Mouse (Mus musculus) layer of hippocampus, adult 9-10 months (tissue): ENCODE results near the gene Tacc3.

Experiments used
- DNase-seq: peaks from one replicate; pipeline ENCODE4 v3.0.0; 2022; ENCODE audit warnings: low spot score

Gene Tacc3

DNA sequence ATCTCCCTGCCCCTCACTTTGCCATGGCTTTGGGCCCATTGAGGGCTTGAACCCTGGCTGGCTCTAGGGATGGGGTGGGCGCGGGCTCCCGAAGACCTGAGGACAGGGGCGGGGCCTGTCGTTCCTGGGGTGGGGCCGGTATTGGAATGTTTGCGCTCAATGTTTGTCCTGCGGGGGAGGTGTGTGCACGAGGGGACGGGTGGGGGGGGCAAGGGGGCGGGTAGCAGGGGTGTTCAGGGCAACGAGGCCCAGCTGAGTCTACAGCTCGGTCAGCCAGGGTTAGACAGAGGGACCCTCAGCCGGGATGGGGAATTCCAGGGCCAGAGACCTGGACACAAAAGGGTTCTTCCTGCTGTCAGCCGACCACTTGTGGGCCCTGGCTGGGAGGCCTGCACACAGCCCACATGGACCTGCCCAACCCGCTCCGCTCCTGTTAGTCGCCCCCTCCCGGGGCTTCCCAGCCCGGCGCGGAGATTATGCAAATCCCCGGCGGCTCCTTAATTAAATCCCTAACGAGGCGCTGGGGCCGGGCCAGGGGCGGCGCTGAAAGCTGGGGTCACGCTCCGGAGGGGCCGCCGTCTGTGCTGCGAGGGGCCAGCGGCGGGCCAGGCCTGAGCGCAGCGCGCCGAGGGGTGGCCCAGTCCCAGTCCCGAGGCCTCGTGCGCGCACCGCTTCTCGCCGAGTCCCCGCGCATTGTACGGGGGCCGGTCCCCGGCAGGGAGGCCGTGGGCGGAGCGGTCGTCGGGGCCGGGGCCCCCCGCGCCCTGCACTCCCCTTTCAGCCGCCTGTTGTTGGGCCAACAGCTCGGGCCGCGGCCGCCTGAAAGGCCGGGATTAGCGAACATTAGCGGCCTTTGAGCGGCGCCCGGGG lies 37.2 kb downstream of the Tacc3 start:
- no peak for DNase-seq

DNA sequence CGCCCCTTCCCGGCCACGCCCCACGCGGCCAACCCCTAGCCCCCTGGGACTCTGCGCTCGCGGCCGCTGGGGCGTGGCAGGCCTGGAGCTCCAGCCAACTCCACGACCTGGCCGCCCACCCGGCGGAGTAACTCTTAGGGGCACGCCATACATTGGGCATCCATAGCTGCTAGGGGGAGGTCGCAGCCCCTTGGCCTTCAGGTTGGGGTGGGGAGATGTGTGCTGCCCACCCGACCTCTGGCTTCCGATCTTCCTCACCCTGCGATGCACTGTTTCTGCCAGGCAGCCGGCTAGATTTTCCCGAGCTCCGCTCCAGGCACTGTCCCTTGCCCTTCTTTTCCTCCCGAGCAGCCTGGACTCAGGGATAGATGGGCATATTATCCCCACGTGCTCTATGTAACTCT lies 37.8 kb downstream of the Tacc3 start:
- no peak for DNase-seq

DNA sequence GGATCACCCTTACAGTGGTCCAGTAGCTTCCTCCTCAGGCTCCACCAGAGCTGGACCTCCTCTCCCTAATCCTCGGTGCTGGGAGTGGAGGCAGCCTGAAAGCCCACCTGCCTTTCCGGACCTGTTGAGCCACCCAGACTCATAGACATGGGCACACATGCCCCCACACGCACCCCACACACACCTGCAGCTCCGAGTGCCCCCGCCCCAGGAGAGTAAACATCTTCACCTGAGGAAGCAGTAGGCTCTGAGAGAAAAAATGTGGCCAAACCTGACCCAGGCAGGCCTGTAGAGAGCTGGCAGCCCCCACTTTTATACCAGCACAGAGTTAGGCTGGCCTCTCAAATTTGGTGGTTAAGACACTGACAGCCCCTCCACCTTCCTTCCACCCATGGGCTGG lies 38.5 kb downstream of the Tacc3 start:
- no peak for DNase-seq

DNA sequence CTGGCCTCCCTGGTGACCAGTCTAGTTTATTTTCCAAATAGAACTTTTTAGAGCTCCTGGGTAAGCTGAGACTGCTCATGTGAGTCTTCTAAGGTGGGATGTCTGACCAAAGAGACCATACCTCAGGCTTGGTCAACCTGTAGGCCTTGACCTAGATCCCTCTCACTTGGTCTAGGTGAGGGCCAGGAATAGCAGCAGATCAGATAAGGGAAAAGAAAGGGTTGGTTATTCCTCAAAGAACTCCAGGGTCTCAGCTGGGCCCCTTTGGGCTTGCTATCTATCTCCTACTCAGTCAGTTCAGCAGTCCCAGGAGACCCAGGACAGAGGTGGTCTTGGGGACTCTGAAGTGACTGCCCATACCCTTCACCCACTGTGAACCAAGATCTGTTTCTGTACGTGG lies 39.6 kb downstream of the Tacc3 start:
- no peak for DNase-seq

DNA sequence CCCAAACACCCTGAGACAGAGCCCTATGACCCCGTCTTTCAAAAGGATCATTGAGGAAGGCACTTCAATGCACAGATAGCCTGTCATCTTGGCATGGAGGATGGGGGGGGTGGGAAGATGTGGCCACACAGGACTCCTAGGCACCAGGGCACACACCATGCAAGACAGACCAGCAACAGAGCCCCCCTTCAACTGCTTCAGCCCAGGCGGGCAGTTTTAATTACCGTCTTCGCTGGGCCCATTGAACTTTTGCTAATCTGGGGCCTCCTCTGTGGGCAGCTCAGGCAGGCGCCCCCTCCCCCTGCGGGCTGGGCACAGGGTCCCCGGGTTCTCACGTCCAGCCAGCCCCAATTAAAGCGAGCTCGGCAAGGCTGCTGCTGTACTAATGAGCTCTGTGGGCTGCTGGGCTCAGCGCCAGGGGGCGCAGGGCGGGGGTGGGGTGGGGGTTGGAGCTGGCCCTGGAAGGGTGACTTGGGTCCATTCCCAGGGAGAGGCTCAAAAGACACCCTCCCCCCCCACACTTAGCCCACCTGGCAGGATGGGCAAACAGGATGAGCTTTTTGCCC lies 40.1 kb downstream of the Tacc3 start:
- no peak for DNase-seq

DNA sequence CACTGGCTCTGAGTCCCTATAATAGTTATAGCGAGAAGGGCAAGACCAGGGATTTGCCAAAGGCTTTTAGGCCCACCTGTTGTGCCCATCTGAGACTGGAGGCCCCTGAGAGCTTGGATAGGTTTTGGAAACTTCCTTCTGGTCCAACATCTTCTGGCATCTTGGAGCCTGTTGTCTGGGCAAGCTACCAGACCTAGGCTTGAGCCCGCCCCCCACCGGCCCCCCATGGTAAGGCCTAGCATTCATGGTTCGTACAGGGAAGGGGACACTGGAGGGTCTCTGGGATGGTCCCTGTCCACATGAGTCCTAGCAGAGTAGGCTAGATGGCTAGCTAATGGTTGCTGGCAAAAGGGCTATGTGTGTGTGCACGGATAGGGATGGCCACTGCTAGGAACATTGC lies 40.7 kb downstream of the Tacc3 start:
- DNase-seq, result no peak

DNA sequence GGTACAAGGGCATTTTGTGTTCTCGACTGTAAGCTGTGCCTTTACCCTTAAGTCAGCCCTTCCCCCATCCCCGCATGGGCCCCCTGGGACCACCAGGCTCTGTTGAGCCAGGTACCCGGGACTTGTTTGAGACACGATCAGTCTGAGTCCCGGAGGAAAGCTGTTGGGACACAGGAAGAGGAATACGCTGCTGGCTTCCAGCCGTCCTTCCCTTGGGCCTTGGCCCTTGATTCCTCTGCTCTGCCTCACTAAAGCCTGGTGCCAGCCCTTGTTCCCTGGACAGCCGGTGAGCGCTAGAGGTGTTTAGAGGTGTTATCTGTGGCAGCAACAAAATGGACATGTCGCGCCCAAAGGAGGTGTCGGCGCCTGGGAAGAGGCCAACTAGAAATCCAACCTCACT lies 42.1 kb downstream of the Tacc3 start:
- DNase-seq, result no peak

DNA sequence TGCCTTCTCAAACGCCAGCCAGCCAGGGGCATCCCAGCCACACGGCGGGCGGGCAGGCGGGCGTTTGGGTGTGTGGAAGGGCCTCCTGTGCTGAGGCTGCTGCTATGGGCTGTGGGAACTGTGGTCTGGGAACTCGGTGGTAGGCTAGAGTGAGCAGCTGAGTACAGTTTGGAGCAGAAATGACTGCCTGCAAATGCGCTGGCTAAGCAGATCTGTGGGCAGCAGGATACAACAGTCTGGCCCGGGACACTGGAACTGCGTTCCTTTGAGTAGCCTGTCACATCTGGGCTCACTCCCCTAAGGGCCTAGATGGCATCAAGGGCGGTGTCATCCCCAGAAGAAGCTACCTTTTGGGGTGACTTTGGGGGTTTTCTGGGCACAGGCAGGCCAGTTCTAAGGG lies 43.9 kb downstream of the Tacc3 start:
- DNase-seq, result no peak

DNA sequence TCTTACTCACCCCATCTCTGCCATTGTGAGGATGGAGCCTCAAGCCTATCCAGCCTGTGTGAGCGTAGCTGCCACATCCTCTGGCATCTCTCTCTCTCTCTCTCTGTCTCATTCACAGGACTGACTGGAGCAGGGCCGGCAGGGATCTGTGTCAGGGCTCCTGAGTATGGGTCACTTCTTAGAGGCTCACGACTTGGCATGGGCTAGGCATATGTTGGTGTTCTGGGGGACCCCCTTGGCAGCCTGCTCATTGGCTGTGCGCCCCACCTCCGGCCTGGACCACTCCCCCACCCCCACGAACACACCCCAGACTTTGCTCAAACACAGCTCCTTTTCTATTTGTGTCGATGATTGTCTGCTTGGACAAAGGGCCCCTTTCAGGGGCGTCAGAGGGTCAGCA lies 46.1 kb downstream of the Tacc3 start:
- DNase-seq, result no peak

DNA sequence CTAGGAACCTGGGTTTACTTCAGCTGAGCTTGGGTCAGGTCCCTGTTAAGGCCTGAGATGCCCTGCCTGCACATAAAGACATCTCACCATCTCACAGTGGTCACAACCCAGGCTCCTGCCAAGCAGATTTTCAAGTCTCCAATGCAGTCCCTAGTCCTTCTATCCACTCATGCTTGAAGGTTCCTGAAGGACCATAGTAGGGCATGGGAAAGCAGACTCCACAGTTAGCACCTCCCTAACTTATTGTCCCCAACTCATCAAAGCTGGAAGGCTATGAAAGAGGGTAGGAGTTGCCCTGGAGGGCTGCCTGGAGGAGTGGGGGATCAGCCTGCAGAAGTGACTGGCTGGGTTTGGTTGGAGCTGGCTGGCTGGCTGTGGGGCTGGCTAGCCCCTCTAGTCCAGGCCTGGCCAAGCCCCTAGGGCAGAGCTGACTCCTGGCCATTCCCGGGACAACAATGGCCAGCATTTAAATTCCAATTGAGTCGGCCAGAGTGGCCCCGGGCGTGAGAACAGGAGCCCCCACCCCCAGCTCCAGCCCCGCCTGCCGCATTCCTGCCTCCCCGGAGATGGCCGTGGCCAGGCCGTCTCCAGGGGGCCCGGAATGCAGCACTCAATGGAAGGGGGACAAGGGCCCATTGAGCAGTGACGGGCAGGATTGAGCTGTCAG lies 47.1 kb downstream of the Tacc3 start:
- DNase-seq, result no peak

DNA sequence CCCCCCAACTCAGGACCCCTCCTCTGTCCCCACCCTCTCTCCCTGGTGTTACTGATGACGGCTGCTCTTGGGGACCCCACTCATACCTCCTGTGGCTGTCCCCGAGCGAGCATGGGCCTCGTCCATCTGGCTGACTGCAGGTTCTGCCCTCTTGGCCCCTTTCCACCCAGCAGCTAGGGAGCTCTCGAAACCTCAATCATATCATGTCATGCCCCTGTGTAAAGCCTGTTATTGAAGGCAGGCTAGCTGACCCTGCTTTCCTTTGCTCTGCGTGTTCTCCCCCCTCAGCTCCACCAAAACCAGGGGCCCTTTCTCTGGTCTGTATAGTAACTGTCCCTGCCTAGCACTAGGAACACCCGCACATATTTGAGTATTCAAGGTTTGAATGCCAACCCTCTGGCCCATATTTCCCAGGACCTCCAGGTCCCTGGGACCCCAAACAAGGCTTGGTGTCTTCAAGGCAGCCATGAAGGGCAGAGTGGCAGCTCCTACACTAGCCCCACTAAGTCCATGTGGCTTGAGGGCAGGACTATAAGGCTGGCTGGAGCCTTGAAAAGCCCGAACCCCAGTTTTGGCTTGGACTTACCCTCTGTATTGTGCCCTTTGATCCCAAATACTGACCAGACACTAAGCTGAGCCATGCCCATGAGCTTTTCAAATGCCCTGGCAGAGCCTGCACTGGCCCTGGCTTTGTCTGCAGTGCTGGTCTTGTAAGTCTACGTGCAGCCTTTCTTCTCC lies 47.9 kb downstream of the Tacc3 start:
- no peak for DNase-seq

DNA sequence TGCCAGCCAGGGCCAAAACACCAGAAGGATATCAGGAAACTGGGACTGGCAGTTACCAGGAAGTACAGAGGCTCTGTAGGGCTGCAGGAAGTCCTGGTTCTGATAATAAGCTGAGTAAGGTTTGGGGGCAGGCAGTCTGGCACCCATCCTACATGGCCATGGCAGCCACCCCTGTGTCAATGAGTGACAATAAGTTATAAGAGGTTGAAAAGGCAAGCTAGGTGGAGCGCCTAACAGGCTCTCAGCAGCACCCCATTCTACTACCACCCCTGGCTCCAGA lies 48.4 kb downstream of the Tacc3 start:
- DNase-seq, result no peak

DNA sequence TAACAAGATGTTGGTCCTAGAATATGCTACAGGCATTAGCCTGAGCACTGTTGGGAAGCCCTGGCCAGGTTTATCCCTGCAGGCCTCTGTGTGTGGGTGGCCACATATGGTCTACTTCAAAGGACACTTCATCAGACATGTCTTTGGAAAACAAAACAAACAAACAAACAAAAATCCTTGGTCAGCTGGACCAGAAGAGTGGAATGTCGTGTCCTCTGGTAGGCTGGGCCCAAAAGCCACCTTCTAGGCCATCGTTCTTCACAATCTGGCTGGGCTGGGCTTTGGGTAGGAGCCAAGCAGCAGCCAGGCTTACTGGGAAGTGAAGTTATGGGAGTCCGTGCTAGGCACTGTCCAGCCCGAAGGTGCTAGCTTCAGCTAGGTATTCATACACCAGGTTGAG lies 49.2 kb downstream of the Tacc3 start:
- no peak for DNase-seq

DNA sequence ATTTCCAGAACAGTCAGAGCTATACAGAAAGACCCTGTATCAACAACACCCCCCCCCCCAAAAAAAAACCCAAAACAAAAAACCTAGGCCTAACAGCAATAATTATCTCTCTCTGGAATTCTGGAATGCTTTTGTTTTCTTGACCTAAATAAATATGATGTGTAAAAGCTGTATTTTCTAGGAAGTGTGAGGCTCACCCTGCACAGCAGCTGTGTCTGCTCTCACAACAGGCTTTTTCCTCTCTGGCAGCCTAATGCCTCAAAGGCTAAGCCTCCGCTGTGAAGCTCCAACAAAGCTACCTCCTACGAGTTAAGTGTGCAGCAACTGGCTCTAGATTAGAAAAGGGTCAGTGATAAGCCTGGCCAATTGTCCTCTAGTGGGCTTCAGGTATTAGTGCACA lies 51.1 kb downstream of the Tacc3 start:
- no peak for DNase-seq

DNA sequence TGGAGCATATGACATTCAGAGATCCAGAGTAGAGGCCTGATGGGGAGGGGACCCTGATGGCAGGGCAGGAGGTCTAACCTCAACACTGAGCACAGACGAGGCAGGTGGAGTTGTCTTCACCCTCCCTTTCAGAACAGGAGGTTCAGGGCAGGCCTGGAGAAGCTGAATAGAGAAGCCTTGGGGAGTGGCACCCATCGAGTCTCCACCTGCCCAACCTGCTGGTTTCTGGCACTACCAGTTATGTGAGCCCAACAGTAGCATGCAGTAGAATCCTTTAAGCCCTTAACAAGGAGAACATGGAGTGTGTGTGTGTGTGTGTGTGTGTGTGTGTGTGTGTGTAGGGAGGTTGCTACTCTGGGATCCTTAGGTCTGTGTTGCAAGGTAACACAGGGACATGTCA lies 54.6 kb downstream of the Tacc3 start:
- no peak for DNase-seq

DNA sequence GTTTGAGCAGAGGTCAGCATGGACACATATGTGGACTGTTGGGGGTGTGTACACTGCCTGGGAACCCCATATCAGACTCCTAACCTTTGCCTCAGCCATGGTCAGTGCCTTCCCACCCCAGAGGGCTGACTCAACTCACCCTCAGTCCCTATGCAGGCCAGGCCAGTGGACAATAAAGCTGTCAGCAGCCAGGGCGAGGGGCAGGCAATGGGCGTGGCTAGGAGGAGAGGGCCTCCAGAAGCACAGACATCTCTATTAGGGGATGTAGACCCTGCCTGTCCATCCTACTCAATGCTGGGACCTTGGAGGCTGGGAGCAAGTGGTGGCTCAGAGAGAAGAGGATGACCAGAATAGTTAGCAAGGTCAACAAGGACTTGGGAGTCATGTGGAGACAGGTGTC lies 57.3 kb downstream of the Tacc3 start:
- DNase-seq, result no peak

DNA sequence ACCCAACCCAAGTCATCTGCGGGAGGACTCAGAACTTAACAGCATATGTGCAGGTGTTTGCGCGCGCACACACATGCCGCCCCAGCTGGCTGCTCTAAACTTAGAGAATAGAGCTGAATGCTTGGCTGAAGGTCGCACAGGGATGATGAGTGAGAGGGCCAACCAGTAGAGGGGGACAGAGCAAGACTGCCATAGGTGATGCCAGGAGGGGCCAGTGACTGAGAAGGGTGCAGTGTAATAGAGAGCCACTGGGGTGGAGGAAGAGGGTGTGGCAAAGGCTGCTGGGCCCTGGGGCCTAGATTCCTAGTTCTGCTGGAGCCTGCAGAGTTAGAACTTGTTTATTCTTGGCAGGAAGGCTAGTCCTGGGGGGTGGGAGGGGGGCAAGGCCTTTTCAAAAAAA lies 58.5 kb downstream of the Tacc3 start:
- DNase-seq, result no peak

DNA sequence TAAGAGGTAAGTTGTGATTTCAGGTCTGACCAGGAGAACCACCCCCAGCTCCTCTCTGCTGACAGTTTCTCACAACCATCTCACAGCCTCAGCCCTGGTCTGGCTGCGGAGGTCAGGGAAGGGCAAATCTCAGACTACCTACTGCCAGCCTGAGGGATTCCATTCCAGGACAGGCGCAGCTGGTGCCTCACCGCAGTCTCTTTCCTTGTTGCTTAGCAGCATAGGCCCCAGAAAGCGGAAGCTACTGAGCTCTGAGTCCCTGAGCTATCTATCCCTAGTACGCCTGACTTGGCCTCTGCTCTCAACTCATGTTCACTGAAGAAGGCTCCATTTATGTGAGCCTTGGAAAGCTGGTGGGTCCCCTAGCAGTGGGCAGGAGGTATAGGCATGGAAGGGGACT lies 60.5 kb downstream of the Tacc3 start:
- DNase-seq, result no peak

DNA sequence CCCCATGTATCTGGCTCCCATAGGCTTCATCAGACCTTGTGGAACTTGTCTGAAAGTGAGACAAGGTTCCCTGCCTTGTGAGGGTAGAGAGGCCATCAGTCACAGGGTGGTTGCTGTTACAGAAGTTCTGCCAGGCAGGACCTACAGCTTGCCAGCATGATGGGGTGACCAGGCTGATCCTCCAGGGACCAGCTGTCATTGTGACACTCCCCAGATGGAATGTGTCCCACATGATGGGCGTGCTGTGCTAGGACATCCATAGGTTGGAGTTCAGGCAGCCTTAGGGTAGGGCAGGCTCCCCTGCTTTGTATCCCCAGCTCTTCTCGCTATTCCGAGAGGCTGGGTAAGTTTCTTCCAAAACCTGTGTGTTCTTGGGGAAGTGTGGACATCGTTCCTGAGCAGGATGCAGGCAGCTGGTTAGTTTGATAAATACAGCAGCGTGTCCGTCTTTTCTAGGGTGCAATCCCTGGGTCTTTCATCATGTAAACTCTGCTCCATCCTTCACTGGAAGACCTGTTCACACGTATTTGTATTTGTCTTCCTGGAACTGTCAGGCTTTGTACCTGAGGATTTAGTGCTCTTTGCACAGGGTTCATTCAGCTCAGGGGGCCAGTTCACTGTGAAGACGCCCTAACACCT lies 63.0 kb downstream of the Tacc3 start:
- no peak for DNase-seq

DNA sequence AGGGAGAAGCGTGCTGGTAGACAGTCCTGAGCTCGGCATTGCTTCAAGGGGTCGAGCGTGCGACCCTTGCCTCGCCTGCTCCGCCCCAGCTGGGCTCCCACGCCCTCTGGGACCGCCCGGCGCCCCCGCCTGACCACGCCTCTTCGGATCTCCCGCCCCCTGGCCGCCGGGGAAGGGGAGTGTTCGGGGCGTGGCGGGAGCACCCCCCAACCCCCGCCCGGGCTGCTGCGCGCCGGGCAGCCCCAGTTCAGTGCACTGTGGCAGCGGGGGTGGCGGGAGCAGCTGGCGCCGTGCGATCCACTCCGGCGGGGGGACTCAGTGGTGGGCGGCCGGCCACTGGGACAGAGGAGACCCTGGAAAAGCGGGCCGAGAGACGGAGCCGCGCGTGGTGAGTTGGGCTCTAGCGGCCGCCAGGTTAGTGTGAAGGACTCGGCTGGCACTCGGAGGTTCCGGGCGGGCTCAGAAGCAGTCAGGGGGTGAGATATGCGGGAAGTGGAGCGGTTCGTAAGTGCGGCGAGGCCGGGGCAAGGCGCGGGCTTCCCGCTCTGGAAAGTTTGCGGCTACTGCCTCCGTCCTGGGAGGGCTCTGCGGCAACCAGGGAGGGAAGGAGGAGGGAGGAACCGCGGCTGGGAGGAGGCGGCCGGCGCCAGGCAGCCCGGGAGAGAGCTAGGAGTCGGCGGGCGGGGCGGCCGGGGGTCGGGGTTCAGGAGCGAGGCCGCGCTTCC lies 63.8 kb downstream of the Tacc3 start, which contains the start of gene Fgfr3:
Fgfr3 (plus strand) TSS at position 134 of the 725 bp plus-strand sequence.
- DNase-seq, result no peak

DNA sequence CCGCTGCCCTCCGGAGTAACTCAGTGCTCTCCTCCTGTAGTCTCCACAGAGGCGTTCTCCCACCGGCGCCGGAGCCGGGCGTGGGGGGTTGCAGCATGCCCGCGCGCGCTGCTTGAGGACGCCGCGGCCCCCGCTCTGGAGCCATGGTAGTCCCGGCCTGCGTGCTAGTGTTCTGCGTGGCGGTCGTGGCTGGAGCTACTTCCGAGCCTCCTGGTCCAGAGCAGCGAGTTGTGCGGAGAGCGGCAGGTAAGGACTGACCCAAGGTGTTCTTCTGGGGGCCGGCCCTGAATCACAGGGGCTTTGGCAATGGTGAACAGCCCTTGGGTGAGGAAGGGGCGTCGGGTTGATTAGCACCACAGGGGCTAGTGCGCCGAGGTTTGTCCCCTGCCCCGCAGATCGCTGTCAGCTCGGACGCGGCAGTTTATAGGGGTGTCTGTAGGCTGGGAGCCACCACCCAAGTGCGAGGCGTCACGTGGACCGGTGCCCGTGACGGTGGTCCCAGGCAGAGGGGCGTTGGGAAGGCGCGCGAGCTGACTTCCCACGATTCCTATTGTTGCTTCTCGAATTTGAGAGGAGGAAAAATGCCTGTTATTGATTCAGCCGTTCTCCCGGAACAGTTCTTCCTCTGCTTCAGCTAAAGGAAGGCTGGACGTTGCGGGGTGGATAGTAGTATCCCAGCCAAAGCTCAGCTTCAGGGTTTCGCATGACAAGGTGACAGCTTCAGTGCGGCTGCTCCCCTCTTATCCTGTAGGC lies 64.5 kb downstream of the Tacc3 start:
- no peak for DNase-seq
